Mouse (Mus musculus): ENCODE measurements around the gene Slc35e4. TPM values are rescaled to one million over a fixed set of nuclear protein-coding genes. Genes with fewer than 3 reads are reported as not detected.

Slc35e4 gene
- polyA plus RNA-seq, 1 experiment from 2014 or later, result 7.5 TPM

GRCm38 (mm10) chr11:3876419-3876818, 38.0 kb downstream of the Slc35e4 start:
- H3K9me3 ChIP-seq (ENCODE audit: control insufficient read depth, low read length), result no peaks in the 10 kb centered on the region
- H3K36me3 ChIP-seq (ENCODE audit: control insufficient read depth, insufficient read depth, low read length), result no peaks in the 10 kb centered on the region
- no peaks in the 10 kb centered on the region for H3K27me3 ChIP-seq (ENCODE audit: control insufficient read depth, insufficient read depth, low read length)
- H3K4me3 ChIP-seq (ENCODE audit: low read depth, low read length), result no peak overlapping the region
- 69% methylated on average over 6 of the region's 6 CpGs for WGBS
- no peaks in the 10 kb centered on the region for H3K4me1 ChIP-seq (replicated peaks; ENCODE audit: control insufficient read depth, insufficient read depth)
- no peak for ATAC-seq (ENCODE audit: low FRiP score, low TSS enrichment)
- no peak overlapping the region for H3K4me2 ChIP-seq (replicated peaks; ENCODE audit: low read depth)
- DNase-seq (ENCODE audit: low spot score), result no peak
- H3K9ac ChIP-seq (ENCODE audit: low read length), result no peak overlapping the region
- H3K27ac ChIP-seq (replicated peaks), result no peak overlapping the region
- TF ChIP-seq CTCF (IDR thresholded peaks at IDR 0.05; ENCODE audit: low read depth) (no peak), EP300 (optimal IDR thresholded peaks at IDR 0.05) (no peak)

GRCm38 (mm10) chr11:3864343-3864742, 50.1 kb downstream of the Slc35e4 start:
- TF ChIP-seq CTCF (IDR thresholded peaks at IDR 0.05; ENCODE audit: low read depth) (no peak), EP300 (optimal IDR thresholded peaks at IDR 0.05) (no peak)
- 40% methylated on average over 6 of the region's 6 CpGs for WGBS
- Histone ChIP-seq H3K27ac (replicated peaks) (no peak overlapping the region), H3K27me3 (ENCODE audit: control insufficient read depth, insufficient read depth, low read length) (no peaks in the 10 kb centered on the region), H3K4me1 (replicated peaks; ENCODE audit: control insufficient read depth, insufficient read depth) (0 out of 2 replicates have a peak, but pooled peaks cover 2% of the 10 kb centered on the region), H3K4me2 (replicated peaks; ENCODE audit: low read depth) (peak overlapping the region; percentile 69), H3K4me3 (ENCODE audit: low read depth, low read length) (peak overlapping the region; percentile 41; the same call in 1 of the 2 replicates), H3K36me3 (ENCODE audit: control insufficient read depth, insufficient read depth, low read length) (no peaks in the 10 kb centered on the region), H3K9me3 (ENCODE audit: control insufficient read depth, low read length) (no peaks in the 10 kb centered on the region), H3K9ac (ENCODE audit: low read length) (no peak overlapping the region)
- ATAC-seq (ENCODE audit: low FRiP score, low TSS enrichment) (no peak), DNase-seq (ENCODE audit: low spot score) (no peak)

- H3K9me3 ChIP-seq (ENCODE audit: control insufficient read depth, low read length), result no peaks in the 10 kb centered on the region
- no peaks in the 10 kb centered on the region for H3K27me3 ChIP-seq (ENCODE audit: control insufficient read depth, insufficient read depth, low read length)
- peak within 1 kb of the TSS; percentile 52 for H3K9ac ChIP-seq (ENCODE audit: low read length)
- peak within 1 kb of the TSS; percentile 41 for H3K4me3 ChIP-seq (ENCODE audit: low read depth, low read length)
- DNase-seq (ENCODE audit: low spot score) (peak; percentile 92), ATAC-seq (ENCODE audit: low FRiP score, low TSS enrichment) (peak; percentile 94)
- H3K36me3 ChIP-seq (ENCODE audit: control insufficient read depth, insufficient read depth, low read length), result no peaks in the 10 kb centered on the region
- H3K4me2 ChIP-seq (replicated peaks; ENCODE audit: low read depth), result peak within 1 kb of the TSS; percentile 69
- 5% methylated on average over 55 of the region's 58 CpGs for WGBS
- 0 out of 2 replicates have a peak, but pooled peaks cover 2% of the 10 kb centered on the region for H3K4me1 ChIP-seq (replicated peaks; ENCODE audit: control insufficient read depth, insufficient read depth)
- no peak within 1 kb of the TSS for H3K27ac ChIP-seq (replicated peaks)
- TF ChIP-seq CTCF (IDR thresholded peaks at IDR 0.05; ENCODE audit: low read depth), result peak; percentile 66
- no peak for TF ChIP-seq EP300 (optimal IDR thresholded peaks at IDR 0.05)
Measured at GRCm38 (mm10) chr11:3863454-3864112, 50.9 kb downstream of the Slc35e4 start, which contains the start of gene Osbp2. Gene Osbp2 (minus strand): TSS chr11:3863903.

- TF ChIP-seq EP300 (optimal IDR thresholded peaks at IDR 0.05) (no peak), CTCF (IDR thresholded peaks at IDR 0.05; ENCODE audit: low read depth) (no peak)
- H3K4me1 ChIP-seq (replicated peaks; ENCODE audit: control insufficient read depth, insufficient read depth), result 0 out of 2 replicates have a peak, but pooled peaks cover 2% of the 10 kb centered on the region
- no peaks in the 10 kb centered on the region for H3K36me3 ChIP-seq (ENCODE audit: control insufficient read depth, insufficient read depth, low read length)
- H3K4me2 ChIP-seq (replicated peaks; ENCODE audit: low read depth), result peak overlapping the region; percentile 69
- H3K27ac ChIP-seq (replicated peaks), result no peak overlapping the region
- H3K9me3 ChIP-seq (ENCODE audit: control insufficient read depth, low read length), result no peaks in the 10 kb centered on the region
- H3K4me3 ChIP-seq (ENCODE audit: low read depth, low read length), result no peak overlapping the region
- 73% methylated on average over 19 of the region's 19 CpGs for WGBS
- no peak overlapping the region for H3K9ac ChIP-seq (ENCODE audit: low read length)
- H3K27me3 ChIP-seq (ENCODE audit: control insufficient read depth, insufficient read depth, low read length), result no peaks in the 10 kb centered on the region
- ATAC-seq (ENCODE audit: low FRiP score, low TSS enrichment), result no peak
- no peak for DNase-seq (ENCODE audit: low spot score)
Measured at GRCm38 (mm10) chr11:3862661-3863453, 51.6 kb downstream of the Slc35e4 start.

- no peak overlapping the region for H3K4me3 ChIP-seq (ENCODE audit: low read depth, low read length)
- no peak overlapping the region for H3K9ac ChIP-seq (ENCODE audit: low read length)
- no peak overlapping the region for H3K4me2 ChIP-seq (replicated peaks; ENCODE audit: low read depth)
- H3K4me1 ChIP-seq (replicated peaks; ENCODE audit: control insufficient read depth, insufficient read depth), result 0 out of 2 replicates have a peak, but pooled peaks cover 2% of the 10 kb centered on the region
- H3K27me3 ChIP-seq (ENCODE audit: control insufficient read depth, insufficient read depth, low read length), result no peaks in the 10 kb centered on the region
- H3K36me3 ChIP-seq (ENCODE audit: control insufficient read depth, insufficient read depth, low read length), result no peaks in the 10 kb centered on the region
- H3K9me3 ChIP-seq (ENCODE audit: control insufficient read depth, low read length), result no peaks in the 10 kb centered on the region
- ATAC-seq (ENCODE audit: low FRiP score, low TSS enrichment), result no peak
- WGBS, result 66% methylated on average over 4 of the region's 4 CpGs
- no peak for DNase-seq (ENCODE audit: low spot score)
- no peak for TF ChIP-seq CTCF (IDR thresholded peaks at IDR 0.05; ENCODE audit: low read depth)
- H3K27ac ChIP-seq (replicated peaks), result no peak overlapping the region
Measured at GRCm38 (mm10) chr11:3860361-3860760, 54.1 kb downstream of the Slc35e4 start.

GRCm38 (mm10) chr11:3859778-3860177, 54.7 kb downstream of the Slc35e4 start:
- no peak for DNase-seq (ENCODE audit: low spot score)
- WGBS, result 90% methylated on average over 4 of the region's 4 CpGs
- H3K9me3 ChIP-seq (ENCODE audit: control insufficient read depth, low read length), result no peaks in the 10 kb centered on the region
- no peak overlapping the region for H3K4me3 ChIP-seq (ENCODE audit: low read depth, low read length)
- no peak overlapping the region for H3K4me2 ChIP-seq (replicated peaks; ENCODE audit: low read depth)
- H3K4me1 ChIP-seq (replicated peaks; ENCODE audit: control insufficient read depth, insufficient read depth), result 0 out of 2 replicates have a peak, but pooled peaks cover 2% of the 10 kb centered on the region
- H3K27ac ChIP-seq (replicated peaks), result no peak overlapping the region
- TF ChIP-seq CTCF (IDR thresholded peaks at IDR 0.05; ENCODE audit: low read depth) (no peak), EP300 (optimal IDR thresholded peaks at IDR 0.05) (no peak)
- no peaks in the 10 kb centered on the region for H3K36me3 ChIP-seq (ENCODE audit: control insufficient read depth, insufficient read depth, low read length)
- no peaks in the 10 kb centered on the region for H3K27me3 ChIP-seq (ENCODE audit: control insufficient read depth, insufficient read depth, low read length)
- no peak for ATAC-seq (ENCODE audit: low FRiP score, low TSS enrichment)
- H3K9ac ChIP-seq (ENCODE audit: low read length), result no peak overlapping the region
